Mouse (Mus musculus): ENCODE data around the gene Tstd2. TPM values are rescaled to one million over a fixed set of nuclear protein-coding genes. Genes with fewer than 3 reads are reported as not detected.

The Tstd2 gene
- total RNA-seq, 2 experiments from 2014 or later = 24.6 to 31.4 TPM

DNA sequence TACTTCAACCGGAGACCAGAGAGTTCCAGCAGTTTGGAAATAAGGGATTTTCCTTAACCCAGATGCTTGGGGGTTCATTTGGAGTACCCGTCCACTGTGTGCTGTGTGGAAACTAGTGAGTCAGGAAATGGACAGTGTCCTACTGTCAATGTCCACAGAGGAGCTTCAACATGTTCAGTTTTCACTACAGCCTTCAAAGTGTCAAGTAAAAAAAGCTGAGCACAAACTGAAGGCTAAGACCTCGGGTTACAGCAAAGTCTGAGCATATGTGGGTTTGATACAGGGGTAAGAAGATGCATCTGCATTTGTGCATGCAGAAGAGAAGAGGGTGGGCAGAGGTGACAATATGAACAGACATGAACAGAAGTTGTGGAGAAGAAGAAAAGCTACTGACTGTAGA is 17.7 kb downstream of the Tstd2 start:
- DNase-seq (ENCODE audit: low spot score in 2 of 2) = no peak

- no peak for DNase-seq (ENCODE audit: low spot score in 2 of 2)
Observed at GRCm38 (mm10) chr4:46119514-46120094, 18.9 kb downstream of the Tstd2 start.

- DNase-seq (ENCODE audit: low spot score in 2 of 2) = no peak
Observed at GRCm38 (mm10) chr4:46117536-46117935, 21.0 kb downstream of the Tstd2 start.

DNA sequence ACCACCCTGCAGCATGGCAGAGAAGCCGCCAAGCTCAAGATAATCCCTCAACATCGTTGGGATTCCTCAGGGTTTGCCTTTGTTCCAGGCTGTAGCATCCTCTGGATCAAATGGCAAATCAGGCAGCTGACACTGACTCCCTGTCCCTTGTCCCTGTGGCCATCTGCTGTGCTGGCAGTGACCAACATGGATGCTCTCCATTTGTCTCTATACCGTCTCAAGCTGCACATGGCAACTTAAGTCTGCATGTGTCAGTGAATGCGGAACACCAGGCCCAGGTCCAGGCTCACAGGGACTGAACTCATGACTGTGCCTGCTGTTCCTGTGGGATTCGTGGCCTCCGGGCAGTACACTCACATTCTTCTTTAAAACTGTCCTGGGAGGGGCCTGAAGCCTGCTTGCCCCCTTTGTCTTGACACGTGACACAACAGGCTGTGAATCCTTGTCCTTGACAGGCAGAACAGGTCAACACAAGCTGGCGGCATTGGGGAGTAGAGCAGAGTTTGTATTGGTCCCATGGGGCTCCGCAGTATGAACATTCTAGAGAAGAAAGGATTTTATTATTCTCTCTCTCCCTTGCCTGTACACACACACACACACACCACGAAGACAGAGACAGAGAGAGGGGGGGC is 21.8 kb downstream of the Tstd2 start:
- no peak for DNase-seq (ENCODE audit: low spot score in 2 of 2)

GRCm38 (mm10) chr4:46115308-46115707 is 23.2 kb downstream of the Tstd2 start:
- no peak for DNase-seq (ENCODE audit: low spot score in 2 of 2)

DNA sequence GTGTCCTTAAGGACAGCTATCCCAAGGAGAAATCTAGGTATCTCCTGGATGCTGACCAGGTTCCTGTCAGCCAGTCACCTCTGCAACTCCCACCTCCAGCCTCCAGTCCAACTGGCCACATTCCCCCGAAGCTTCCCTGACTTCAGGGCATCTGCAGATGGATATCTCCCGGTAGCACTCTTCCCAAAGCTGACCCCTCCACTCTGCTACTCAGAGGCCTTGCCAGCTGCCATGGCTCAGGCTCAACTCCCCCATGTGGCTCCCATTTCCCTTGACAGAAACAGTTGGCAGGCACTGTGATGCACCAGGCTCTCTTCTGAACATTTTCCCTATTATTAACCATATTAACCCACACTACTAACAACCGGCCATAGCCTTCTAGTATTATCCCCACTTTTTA is 27.1 kb downstream of the Tstd2 start:
- DNase-seq (ENCODE audit: low spot score in 2 of 2) = no peak

DNA sequence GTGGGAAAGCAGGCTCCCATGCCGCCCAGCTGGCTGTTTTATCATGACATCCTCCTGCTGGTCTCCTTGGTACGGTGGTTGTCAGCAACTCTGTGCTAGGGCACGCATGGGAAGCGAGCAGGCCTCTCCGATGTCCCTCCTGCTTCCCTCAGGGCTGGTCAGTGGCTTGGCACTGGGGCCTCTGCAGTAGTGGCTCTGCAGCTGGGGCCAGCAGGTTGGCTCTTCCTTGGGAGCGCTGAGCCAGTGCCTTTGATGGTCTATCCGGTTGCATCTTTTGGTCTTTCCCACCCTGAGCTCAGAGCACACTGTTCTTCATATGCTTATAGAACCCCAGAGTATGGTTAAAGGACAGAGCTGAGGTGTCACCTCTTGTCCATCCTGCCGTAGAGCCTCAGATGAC is 28.4 kb downstream of the Tstd2 start:
- DNase-seq (ENCODE audit: low spot score in 2 of 2) = no peak

DNA sequence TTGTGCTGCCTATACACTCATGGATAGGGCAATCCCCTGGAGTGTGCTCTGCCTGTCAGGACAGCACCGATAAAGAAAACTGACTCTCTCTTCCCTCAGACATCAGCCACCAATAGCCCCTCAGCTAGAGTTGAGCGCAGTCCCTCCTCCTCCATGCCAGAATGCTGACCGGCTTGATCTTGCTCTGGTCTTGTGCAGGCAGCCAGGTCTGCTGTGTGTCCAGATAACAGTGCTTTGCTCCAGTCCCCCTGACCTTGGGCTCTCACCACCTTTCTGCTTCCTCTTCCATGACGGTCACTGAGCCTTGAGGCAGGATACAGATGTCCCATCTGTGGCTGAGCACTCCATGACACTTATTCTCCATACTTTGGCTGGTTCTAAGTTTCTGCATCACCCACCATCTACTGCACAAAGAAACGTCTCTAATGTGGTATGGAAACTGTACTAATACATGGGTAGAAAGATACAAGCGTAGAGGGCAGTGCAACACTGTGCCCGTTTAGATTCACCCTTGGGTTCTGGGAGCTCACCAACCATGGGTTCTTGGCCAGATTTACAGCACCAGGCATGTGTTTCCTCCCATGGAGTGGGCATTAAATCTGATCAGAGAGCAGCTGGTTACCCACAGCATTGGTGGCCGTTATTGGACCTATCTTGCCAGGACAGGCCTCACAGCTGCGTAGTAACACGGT is 36.3 kb downstream of the Tstd2 start:
- no peak for DNase-seq (ENCODE audit: low spot score in 2 of 2)

DNA sequence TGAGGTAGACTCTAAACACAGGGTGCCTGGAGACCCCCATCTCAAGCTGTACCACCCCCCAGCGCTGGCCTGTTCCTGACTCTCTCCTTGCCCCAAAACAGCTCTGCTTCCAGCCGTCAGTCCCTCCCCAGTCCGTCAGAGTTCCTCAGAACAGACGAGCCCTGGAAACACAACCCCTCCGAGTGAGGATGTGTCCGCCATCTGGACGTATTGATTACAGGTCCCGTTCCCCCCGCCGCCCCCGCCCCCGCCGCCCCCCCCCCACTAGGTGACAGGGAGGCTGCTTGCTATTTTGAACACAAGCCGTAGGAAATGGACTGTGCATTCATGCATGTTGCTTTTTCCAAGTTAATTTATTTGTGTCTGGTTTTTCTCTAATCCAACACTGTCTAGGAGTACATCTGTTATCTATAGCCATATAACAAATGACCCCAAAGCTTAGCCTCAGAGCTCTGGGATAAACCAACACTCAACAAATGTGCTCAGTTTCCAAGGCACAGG is 37.2 kb downstream of the Tstd2 start:
- no peak for DNase-seq (ENCODE audit: low spot score in 2 of 2)

GRCm38 (mm10) chr4:46100539-46100938 is 38.0 kb downstream of the Tstd2 start:
- DNase-seq (ENCODE audit: low spot score in 2 of 2) = no peak

GRCm38 (mm10) chr4:46099132-46099531 is 39.4 kb downstream of the Tstd2 start:
- DNase-seq (ENCODE audit: low spot score in 2 of 2) = no peak

GRCm38 (mm10) chr4:46097591-46097990 is 40.9 kb downstream of the Tstd2 start:
- DNase-seq (ENCODE audit: low spot score in 2 of 2) = no peak

DNA sequence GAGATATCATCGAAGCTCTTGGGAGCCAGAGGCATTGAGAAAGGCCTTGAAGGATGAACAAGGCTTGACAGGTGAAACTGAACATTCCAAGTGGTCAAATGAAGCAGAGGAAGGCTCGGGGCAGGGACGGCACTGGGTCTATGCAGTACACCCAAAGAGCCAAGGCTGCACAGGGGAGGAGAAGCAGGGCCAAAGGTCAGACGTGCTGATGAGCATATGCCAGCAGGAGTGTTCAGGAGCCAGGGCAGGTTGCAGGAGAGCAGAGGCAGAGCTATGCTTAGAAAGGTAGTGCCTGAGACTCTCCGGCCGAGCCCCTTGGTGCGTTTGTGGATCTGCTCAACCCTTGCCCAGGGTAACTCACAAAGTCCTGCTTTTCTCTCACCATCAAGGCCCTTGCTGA is 41.9 kb downstream of the Tstd2 start:
- DNase-seq (ENCODE audit: low spot score in 2 of 2) = no peak

- DNase-seq (ENCODE audit: low spot score in 2 of 2) = no peak
Observed at GRCm38 (mm10) chr4:46095826-46096159, 42.7 kb downstream of the Tstd2 start.

DNA sequence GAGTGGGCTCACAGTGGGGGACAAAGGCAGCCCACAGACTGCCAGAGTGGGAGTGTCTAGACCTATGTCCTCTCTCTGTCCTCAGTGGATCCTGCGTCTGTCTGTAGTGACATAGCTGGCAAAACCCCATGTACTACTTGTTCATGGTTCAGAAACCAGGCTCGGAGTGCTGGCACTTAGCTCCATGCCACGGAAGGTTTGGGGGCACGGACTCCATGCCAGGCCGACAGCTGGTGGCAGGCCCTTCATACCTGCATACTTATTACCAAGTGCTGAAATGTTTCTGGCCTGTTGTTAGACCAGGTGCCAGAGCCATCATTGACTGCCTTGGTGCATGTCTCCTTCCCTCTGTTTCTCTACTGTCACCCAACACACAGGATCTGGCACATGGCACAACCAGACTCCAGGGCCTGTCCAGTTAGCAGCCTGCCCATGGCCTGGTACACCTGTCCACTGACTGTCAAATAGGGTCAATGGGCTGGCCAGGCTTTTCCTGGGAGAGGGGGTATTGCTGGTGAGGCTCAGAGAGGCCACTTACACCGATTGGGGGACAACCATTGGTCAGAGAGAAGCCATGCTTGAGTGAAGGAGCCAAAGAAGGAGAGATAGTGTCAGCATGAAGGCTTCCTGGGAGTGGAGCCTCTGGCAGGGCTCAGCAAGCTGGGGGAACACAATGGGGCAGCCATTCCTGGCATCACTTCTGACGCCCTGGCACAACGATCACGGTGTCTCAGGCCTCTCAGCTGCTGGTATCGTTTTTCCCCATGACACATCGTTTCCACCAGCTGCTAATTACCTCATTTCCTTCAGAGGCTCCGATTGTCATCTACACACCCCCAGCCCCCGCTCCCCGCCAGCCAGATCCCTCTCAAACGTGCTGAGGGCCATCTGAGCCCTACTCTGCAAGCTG is 43.3 kb downstream of the Tstd2 start:
- no peak for DNase-seq (ENCODE audit: low spot score in 2 of 2)

DNA sequence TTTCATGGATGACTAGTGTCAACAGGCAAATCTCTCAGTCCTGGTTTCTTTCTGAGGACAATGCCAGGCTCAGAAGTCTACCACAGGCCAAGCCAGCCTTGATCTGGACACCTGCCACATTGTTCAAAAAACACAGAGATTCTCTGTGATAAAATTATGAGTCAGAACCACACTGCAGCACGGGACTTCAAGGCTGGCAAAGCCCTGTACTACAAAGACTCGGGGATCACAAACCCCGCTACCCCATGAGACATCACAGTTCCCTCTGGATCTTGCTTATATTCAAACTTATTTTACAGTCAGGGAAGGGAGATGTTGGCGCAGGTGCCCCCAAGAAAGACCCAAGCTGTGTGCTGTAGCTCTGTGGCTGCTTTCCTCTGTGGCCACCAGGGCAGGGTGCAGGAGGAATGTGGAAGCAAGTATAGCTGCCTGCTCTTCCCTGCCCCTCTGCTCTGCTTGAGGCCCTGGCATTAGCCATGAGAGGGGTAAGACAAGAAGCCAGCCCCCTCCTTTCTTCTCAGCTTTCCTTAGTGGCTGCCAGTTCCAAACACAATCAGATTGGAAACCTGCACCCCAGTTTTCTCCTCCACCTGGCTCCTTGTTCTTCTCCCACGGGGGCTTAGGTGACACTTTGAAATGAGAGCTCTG is 45.9 kb downstream of the Tstd2 start:
- DNase-seq (ENCODE audit: low spot score in 2 of 2) = peak in 1 of 2 experiments; percentile 57

DNA sequence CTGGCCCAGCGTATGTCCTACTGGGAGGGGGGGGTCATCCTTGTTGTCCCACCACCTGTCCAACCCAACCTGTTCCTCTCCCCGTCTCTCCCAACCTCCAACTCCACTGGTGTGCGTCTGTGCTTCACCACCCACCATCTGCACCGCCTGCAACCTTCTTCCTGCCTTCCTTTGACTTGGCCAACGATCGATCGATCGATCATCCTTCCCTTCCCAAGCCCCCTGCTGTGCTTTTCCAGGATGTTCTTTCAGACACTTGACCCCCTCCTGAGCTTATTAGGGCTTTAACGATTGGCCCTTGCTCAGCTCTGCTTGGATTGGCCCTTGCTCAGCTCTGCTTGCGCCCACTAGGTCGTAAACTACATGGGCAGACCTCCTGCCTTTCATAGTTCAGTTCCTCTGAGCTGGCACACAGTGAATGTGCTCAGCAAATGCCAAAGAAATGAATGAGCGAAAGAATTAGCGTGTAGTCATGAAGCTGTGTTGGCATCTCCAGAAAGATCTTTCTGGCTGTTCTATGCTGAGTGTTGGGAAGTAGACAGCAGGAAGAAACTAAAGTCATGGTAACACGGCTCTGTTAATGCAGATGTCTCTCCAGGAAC is 48.9 kb downstream of the Tstd2 start:
- no peak for DNase-seq (ENCODE audit: low spot score in 2 of 2)

GRCm38 (mm10) chr4:46087852-46088251 is 50.6 kb downstream of the Tstd2 start:
- peak; percentile 63 to 79 for DNase-seq (ENCODE audit: low spot score in 2 of 2)

DNA sequence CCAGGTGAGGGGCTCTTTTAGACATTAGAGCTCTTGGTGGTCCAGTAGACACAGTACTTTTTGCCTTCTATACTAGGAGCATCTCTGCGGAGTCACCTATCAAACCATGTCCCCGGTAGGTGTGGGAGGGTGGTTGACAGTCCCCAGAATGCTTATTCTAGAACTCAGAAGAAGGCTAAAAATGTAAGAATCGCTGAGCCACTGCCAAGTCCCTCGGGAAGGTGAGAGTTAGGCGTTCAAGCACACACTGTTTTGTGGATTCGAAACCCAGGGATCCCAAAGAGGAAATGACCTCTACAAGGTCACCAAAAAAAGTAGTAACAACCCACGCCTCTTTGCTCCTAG is 51.1 kb downstream of the Tstd2 start:
- DNase-seq (ENCODE audit: low spot score in 2 of 2) = no peak

DNA sequence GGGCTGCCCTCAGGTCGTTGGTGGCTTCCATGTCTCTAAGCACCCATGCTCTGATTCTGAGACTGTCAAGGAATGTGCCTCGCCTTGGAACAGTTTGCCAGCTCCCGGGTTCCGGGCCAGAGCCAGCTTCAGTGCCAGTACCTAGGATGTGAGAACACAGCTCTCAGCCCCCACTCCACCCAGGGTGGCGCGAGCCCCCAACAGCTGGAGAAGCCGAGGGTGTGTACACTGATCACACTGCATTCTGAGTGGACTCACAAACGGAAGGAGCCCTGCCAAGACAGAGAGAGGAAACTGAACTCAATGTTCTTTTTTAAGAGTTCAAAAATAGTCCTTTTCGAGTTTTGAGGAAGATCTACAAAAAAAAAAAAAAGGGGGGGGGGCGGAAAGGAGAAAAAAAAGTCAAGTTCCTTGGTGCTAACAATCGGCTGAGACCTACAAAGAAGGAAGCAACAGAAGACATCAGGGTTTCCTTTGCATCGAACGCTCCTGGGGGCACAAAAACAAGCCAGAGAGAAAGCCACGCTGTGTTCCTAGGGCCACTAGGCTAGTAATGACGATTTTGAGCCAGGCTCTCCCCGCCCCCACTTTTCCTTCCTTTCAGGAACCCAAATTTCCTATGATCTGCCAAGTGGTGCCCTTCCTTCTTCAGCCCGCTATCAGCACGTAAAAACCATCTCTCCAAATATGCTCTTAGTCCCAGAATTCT is 51.6 kb downstream of the Tstd2 start:
- DNase-seq (ENCODE audit: low spot score in 2 of 2) = no peak
